Mouse (Mus musculus): Measurements from ENCODE around the gene Olfr786.

GRCm38 (mm10) chr10:129484452-129484851 lies 57.3 kb downstream of the Olfr786 start, which contains the start of gene Olfr789:
- no peak for TF ChIP-seq POLR2A (IDR thresholded peaks at IDR 0.05; ENCODE audit: low read depth, low read length)
- no peak for TF ChIP-seq CTCF (IDR thresholded peaks at IDR 0.05; ENCODE audit: extremely low read depth, insufficient read length, insufficient replicate concordance, low read depth, low read length)
